Mouse (Mus musculus) neural tube, embryonic 15.5 days (tissue): ENCODE measurements around the gene Psmd2. TPM values are rescaled to one million over a fixed set of nuclear protein-coding genes. Genes with fewer than 3 reads are reported as not detected.

ENCODE experiments used
- microRNA counts: library from miRNA; unstranded; fragments of <30 nt; microRNA quantifications from one replicate; lab custom pipeline; 2016
- microRNA-seq: library from miRNA; unstranded; fragments of <30 nt; microRNA quantifications from one replicate; pipeline ENCODE4, GENCODE M21; 2017
- polyA plus RNA-seq: library from polyadenylated mRNA; unstranded; fragments of >200 nt; fragmentation: Nextera tagmentation; extraction: Ambion mirVana; gene quantifications from 2 replicates; pipeline ENCODE4 v1.2.1, GENCODE M21; 2015

Gene Psmd2
- polyA plus RNA-seq, 1 experiment from 2014 or later, result 342 TPM

MicroRNA genes within 50 kb of the gene (microRNA counts, 519-probe panel; counts per million panel counts)
- 2,296 counts per million, percentile 51 among the panel's probes with 10 or more counts for microRNA mmu-miR-1224 (lab: Ali Mortazavi, UCI)

Small RNAs within 50 kb of the gene (microRNA-seq; reads per million reads assigned to microRNA genes)
- 64.4 reads per million, percentile 47 among the genes with 10 or more reads in this experiment for gene Mir1224

Other genes starting within 250 kb of the Psmd2 start
- gene Abcc5, start 225.3 kb upstream of the Psmd2 start, polyA plus RNA-seq, result 120 and 142 TPM in 2 replicates
- gene Eif2b5, start 152.8 kb upstream of the Psmd2 start, polyA plus RNA-seq, result 100 and 103 TPM in 2 replicates
- gene Dvl3, start 134.7 kb upstream of the Psmd2 start, polyA plus RNA-seq, result 32.2 and 34.2 TPM in 2 replicates
- 1,083 and 1,151 TPM in 2 replicates for gene Ap2m1, start 116.2 kb upstream of the Psmd2 start, polyA plus RNA-seq
- gene Abcf3, start 103.1 kb upstream of the Psmd2 start, polyA plus RNA-seq, result 91.1 and 93.2 TPM in 2 replicates
- gene Vwa5b2, start 62.2 kb upstream of the Psmd2 start, polyA plus RNA-seq, result 38.1 and 48.0 TPM in 2 replicates
- gene Eef1akmt4, start 40.1 kb upstream of the Psmd2 start, polyA plus RNA-seq, result 8.4 and 14.8 TPM in 2 replicates
- 0.13 TPM in 1 of 2 replicates, not detected in the other for gene Gm49333, start 40.0 kb upstream of the Psmd2 start, polyA plus RNA-seq
- gene Alg3, start 39.9 kb upstream of the Psmd2 start, polyA plus RNA-seq, result 39.6 and 40.0 TPM in 2 replicates
- gene Camk2n2, start 30.4 kb upstream of the Psmd2 start, polyA plus RNA-seq, result 45.1 and 55.0 TPM in 2 replicates
- 17.6 and 20.4 TPM in 2 replicates for gene Ece2, start 21.8 kb upstream of the Psmd2 start, polyA plus RNA-seq
- 130 and 142 TPM in 2 replicates for gene Eif4g1, start 16.7 kb downstream of the Psmd2 start, polyA plus RNA-seq
- gene Fam131a, start 41.6 kb downstream of the Psmd2 start, polyA plus RNA-seq, result 42.2 and 48.6 TPM in 2 replicates
- gene Polr2h, start 66.0 kb downstream of the Psmd2 start, polyA plus RNA-seq, result 90.9 and 95.4 TPM in 2 replicates
- gene Clcn2, start 66.1 kb downstream of the Psmd2 start, polyA plus RNA-seq, result 27.4 and 34.6 TPM in 2 replicates
- gene Chrd, start 81.5 kb downstream of the Psmd2 start, polyA plus RNA-seq, result 6.3 and 7.5 TPM in 2 replicates
- 1.0 and 1.2 TPM in 2 replicates for gene Thpo, start 82.9 kb downstream of the Psmd2 start, polyA plus RNA-seq